In genomic region chr14:120496284-120496683, GRCm38 (mm10) we compare ENCODE assay signal across 16 mouse cellular contexts. TPM values are rescaled to one million over a fixed set of nuclear protein-coding genes. Genes with fewer than 3 reads are reported as not detected.
DNase-seq lines count a peak whose midpoint lies in the region; ATAC-seq and TF ChIP-seq lines count a peak whose summit lies in the region.
"Had no signal": no experiment of that assay in that cellular context is flagged by ENCODE, and none has a peak within 500 bp of the region (broad histone marks: within the 10 kb centered on the region; RNA-seq: fewer than 3 reads in every experiment).

No protein-coding gene starts in this region.

- no peak overlapping the region for H3K27ac ChIP-seq in intestine, embryonic 16.5 days (ENCODE audit: low read length)
- no peak overlapping the region for H3K27ac ChIP-seq in intestine, embryonic 15.5 days
- H3K27ac ChIP-seq in lung, postnatal 0 days (ENCODE audit: low read length), result peak overlapping the region; percentile 27; the same call in 1 of the 2 replicates
- H3K27ac ChIP-seq in heart, embryonic 16.5 days (ENCODE audit: low read length), result peak overlapping the region; percentile 39; the same call in 1 of the 2 replicates
- no peak overlapping the region for H3K27ac ChIP-seq in stomach, embryonic 16.5 days (ENCODE audit: low read length)
- H3K27ac ChIP-seq in hindbrain, embryonic 11.5 days (ENCODE audit: low read depth, low read length), result no peak overlapping the region
- H3K27ac ChIP-seq: limb, embryonic 13.5 days had no signal

- no peak for TF ChIP-seq EP300 in lung, postnatal 0 days (IDR thresholded peaks at IDR 0.05)

- TF ChIP-seq CTCF in lung, postnatal 0 days (IDR thresholded peaks at IDR 0.05), result no peak

- H3K9ac ChIP-seq in intestine, embryonic 16.5 days (ENCODE audit: low read depth, low read length), result no peak overlapping the region
- no peak overlapping the region for H3K9ac ChIP-seq in intestine, embryonic 15.5 days
- no peak overlapping the region for H3K9ac ChIP-seq in lung, postnatal 0 days (replicated peaks; ENCODE audit: low read depth)
- no peak overlapping the region for H3K9ac ChIP-seq in heart, embryonic 16.5 days (ENCODE audit: low read length)
- no peak overlapping the region for H3K9ac ChIP-seq in stomach, embryonic 16.5 days (ENCODE audit: low read length)
- no peak overlapping the region for H3K9ac ChIP-seq in hindbrain, embryonic 11.5 days (ENCODE audit: low read depth, low read length)
- H3K9ac ChIP-seq: limb, embryonic 13.5 days had no signal

- H3K4me3 ChIP-seq in intestine, embryonic 16.5 days (ENCODE audit: low read length), result no peak overlapping the region
- no peak overlapping the region for H3K4me3 ChIP-seq in intestine, embryonic 15.5 days (replicated peaks)
- H3K4me3 ChIP-seq in lung, postnatal 0 days (ENCODE audit: low read depth, low read length), result no peak overlapping the region
- H3K4me3 ChIP-seq in heart, embryonic 16.5 days (ENCODE audit: low read length), result no peak overlapping the region
- H3K4me3 ChIP-seq in stomach, embryonic 16.5 days (replicated peaks; ENCODE audit: low read length), result no peak overlapping the region
- no peak overlapping the region for H3K4me3 ChIP-seq in hindbrain, embryonic 11.5 days (ENCODE audit: low read depth, low read length)
- H3K4me3 ChIP-seq: limb, embryonic 13.5 days had no signal

- peaks cover 11% of the 10 kb centered on the region; the same call in 1 of the 2 replicates for H3K4me1 ChIP-seq in intestine, embryonic 16.5 days (ENCODE audit: control insufficient read depth, insufficient read depth, low read length)
- H3K4me1 ChIP-seq in intestine, embryonic 15.5 days (replicated peaks), result peaks cover 8% of the 10 kb centered on the region; the same call in 1 of the 2 replicates
- peaks cover 28% of the 10 kb centered on the region; the same call in 1 of the 2 replicates for H3K4me1 ChIP-seq in lung, postnatal 0 days (ENCODE audit: insufficient read depth, low read depth, low read length)
- peaks cover 23% of the 10 kb centered on the region for H3K4me1 ChIP-seq in heart, embryonic 16.5 days (ENCODE audit: control insufficient read depth, insufficient read depth, low read length)
- H3K4me1 ChIP-seq in stomach, embryonic 16.5 days (ENCODE audit: control insufficient read depth, insufficient read depth, low read length), result peaks cover 17% of the 10 kb centered on the region
- H3K4me1 ChIP-seq in hindbrain, embryonic 11.5 days (replicated peaks; ENCODE audit: control insufficient read depth, insufficient read depth, low read length), result no peaks in the 10 kb centered on the region

- DNase-seq in lung, postnatal 0 days (ENCODE audit: low spot score), result no peak
- no peak for DNase-seq in lung, postnatal 25 days (ENCODE audit: low spot score)
- no peak for DNase-seq in hindbrain, embryonic 11.5 days (ENCODE audit: low spot score)
- DNase-seq: cerebellum, adult 11-12 months; kidney, postnatal 4 days; lung, adult 2 months; thymus, postnatal 36 days had no signal

- H3K9me3 ChIP-seq in intestine, embryonic 16.5 days (ENCODE audit: control insufficient read depth, low read length), result no peaks in the 10 kb centered on the region
- no peaks in the 10 kb centered on the region for H3K9me3 ChIP-seq in intestine, embryonic 15.5 days
- no peaks in the 10 kb centered on the region for H3K9me3 ChIP-seq in lung, postnatal 0 days (ENCODE audit: low read length)
- H3K9me3 ChIP-seq in heart, embryonic 16.5 days (replicated peaks; ENCODE audit: control insufficient read depth, low read length), result no peaks in the 10 kb centered on the region
- no peaks in the 10 kb centered on the region for H3K9me3 ChIP-seq in stomach, embryonic 16.5 days (replicated peaks; ENCODE audit: control insufficient read depth, low read length)
- no peaks in the 10 kb centered on the region for H3K9me3 ChIP-seq in hindbrain, embryonic 11.5 days (ENCODE audit: control insufficient read depth, low read length)
- H3K9me3 ChIP-seq: limb, embryonic 13.5 days had no signal

- 34% methylated on average over 5 of the region's 5 CpGs for WGBS in intestine, embryonic 16.5 days
- WGBS in intestine, embryonic 15.5 days, result 39% methylated on average over 5 of the region's 5 CpGs
- WGBS in lung, postnatal 0 days, result 9% methylated on average over 5 of the region's 5 CpGs
- WGBS in heart, embryonic 16.5 days, result 16% methylated on average over 5 of the region's 5 CpGs
- WGBS in stomach, embryonic 16.5 days, result 38% methylated on average over 5 of the region's 5 CpGs
- WGBS in hindbrain, embryonic 11.5 days, result 69% methylated on average over 5 of the region's 5 CpGs

- peak; percentile 50 for ATAC-seq in intestine, embryonic 16.5 days
- ATAC-seq in intestine, embryonic 15.5 days, result no peak
- ATAC-seq in lung, postnatal 0 days, result peak; percentile 53; the same call in 1 of the 2 replicates
- peak; percentile 57; the same call in 1 of the 2 replicates for ATAC-seq in heart, embryonic 16.5 days (replicated peaks; ENCODE audit: extremely low read depth, insufficient read depth, low FRiP score)
- 0 out of 2 replicates have a peak, but pooled peaks have one; percentile 47 for ATAC-seq in stomach, embryonic 16.5 days (ENCODE audit: insufficient read depth, low FRiP score)
- ATAC-seq in hindbrain, embryonic 11.5 days (ENCODE audit: low FRiP score), result no peak
- ATAC-seq: inflammation-experienced regulatory T-cells, adult 6 months; midbrain, embryonic 16.5 days; Patski had no signal

- H3K36me3 ChIP-seq in intestine, embryonic 16.5 days (ENCODE audit: control insufficient read depth, insufficient read depth, low read length), result no peaks in the 10 kb centered on the region
- H3K36me3 ChIP-seq in intestine, embryonic 15.5 days, result no peaks in the 10 kb centered on the region
- 0 out of 2 replicates have a peak, but pooled peaks cover 5% of the 10 kb centered on the region for H3K36me3 ChIP-seq in lung, postnatal 0 days (ENCODE audit: insufficient read depth, low read length)
- H3K36me3 ChIP-seq in heart, embryonic 16.5 days (ENCODE audit: control insufficient read depth, insufficient read depth), result no peaks in the 10 kb centered on the region
- H3K36me3 ChIP-seq in stomach, embryonic 16.5 days (ENCODE audit: control insufficient read depth, insufficient read depth, low read length), result no peaks in the 10 kb centered on the region
- H3K36me3 ChIP-seq in hindbrain, embryonic 11.5 days (ENCODE audit: control insufficient read depth, insufficient read depth, low read length), result no peaks in the 10 kb centered on the region
- H3K36me3 ChIP-seq: limb, embryonic 13.5 days had no signal

- H3K4me2 ChIP-seq in intestine, embryonic 16.5 days (ENCODE audit: low read depth, low read length), result no peak overlapping the region
- H3K4me2 ChIP-seq in intestine, embryonic 15.5 days (replicated peaks), result no peak overlapping the region
- H3K4me2 ChIP-seq in lung, postnatal 0 days (replicated peaks; ENCODE audit: low read depth, low read length), result no peak overlapping the region
- H3K4me2 ChIP-seq in heart, embryonic 16.5 days (ENCODE audit: low read depth, low read length), result peak overlapping the region; percentile 14
- no peak overlapping the region for H3K4me2 ChIP-seq in stomach, embryonic 16.5 days (ENCODE audit: low read depth, low read length)
- no peak overlapping the region for H3K4me2 ChIP-seq in hindbrain, embryonic 11.5 days (replicated peaks; ENCODE audit: low read depth, low read length)
- H3K4me2 ChIP-seq: limb, embryonic 13.5 days had no signal

- H3K27me3 ChIP-seq in intestine, embryonic 16.5 days (replicated peaks; ENCODE audit: control insufficient read depth, insufficient read depth, low read length), result no peaks in the 10 kb centered on the region
- H3K27me3 ChIP-seq in intestine, embryonic 15.5 days (replicated peaks), result no peaks in the 10 kb centered on the region
- H3K27me3 ChIP-seq in lung, postnatal 0 days (replicated peaks; ENCODE audit: insufficient read depth, low read length), result no peaks in the 10 kb centered on the region
- no peaks in the 10 kb centered on the region for H3K27me3 ChIP-seq in heart, embryonic 16.5 days (ENCODE audit: control insufficient read depth, insufficient read depth, low read length)
- no peaks in the 10 kb centered on the region for H3K27me3 ChIP-seq in stomach, embryonic 16.5 days (ENCODE audit: control insufficient read depth, insufficient read depth, low read length)
- no peaks in the 10 kb centered on the region for H3K27me3 ChIP-seq in hindbrain, embryonic 11.5 days (ENCODE audit: control insufficient read depth, insufficient read depth, low read length)
- H3K27me3 ChIP-seq: CH12.LX; limb, embryonic 13.5 days; Patski had no signal

RNA-seq across cellular contexts. Expression of gene Rap2a, which starts 18.0 kb away (rescaled TPM):
- 5.5 and 5.6 TPM in 2 replicates for polyA plus RNA-seq in intestine, embryonic 16.5 days (2015; fragmentation: Nextera tagmentation; extraction: Ambion mirVana)
- 19.8 and 20.8 TPM in 2 replicates for polyA plus RNA-seq in intestine, embryonic 15.5 days (2015; fragmentation: Nextera tagmentation; extraction: Ambion mirVana)
- 48.4 and 62.8 TPM in 2 replicates for polyA plus RNA-seq in lung, postnatal 0 days (2015; fragmentation: Nextera tagmentation; extraction: Ambion mirVana)
- 3.6 and 11.6 TPM in 2 replicates for polyA plus RNA-seq in heart, embryonic 16.5 days (2015; fragmentation: Nextera tagmentation; extraction: Ambion mirVana)
- 7.8 and 7.9 TPM in 2 replicates for polyA plus RNA-seq in stomach, embryonic 16.5 days (2015; fragmentation: Nextera tagmentation; extraction: Ambion mirVana)
- 19.2 and 20.1 TPM in 2 replicates for polyA plus RNA-seq in hindbrain, embryonic 11.5 days (2014; fragmentation: Nextera tagmentation; extraction: Ambion mirVana)

Comparison
In these comparisons a context has a peak if more than half of its experiments do, and no peak if none do; other contexts are left out.
1. ATAC-seq: peak in intestine, embryonic 16.5 days (single experiment), lung, postnatal 0 days (single experiment), heart, embryonic 16.5 days (single experiment) and stomach, embryonic 16.5 days (single experiment); none in intestine, embryonic 15.5 days (single experiment) and hindbrain, embryonic 11.5 days (single experiment).
2. H3K27ac ChIP-seq: peak in lung, postnatal 0 days (single experiment) and heart, embryonic 16.5 days (single experiment); none in intestine, embryonic 16.5 days (single experiment), intestine, embryonic 15.5 days (single experiment), stomach, embryonic 16.5 days (single experiment) and hindbrain, embryonic 11.5 days (single experiment).